Mouse (Mus musculus) kidney, adult 11 months (tissue): ENCODE measurements around the gene Pyroxd2.
"Not testable (repeated sequence)": the region's sequence is repeated elsewhere in the genome, so short reads cannot be mapped to it uniquely, and the experiment has no call there.

ENCODE experiments used
- DNase-seq: peaks from one replicate; pipeline ENCODE4 v3.0.0; 2022

Gene Pyroxd2

GRCm38 (mm10) chr19:42689321-42689720, 63.3 kb downstream of the Pyroxd2 start:
- DNase-seq, result no peak

- not testable (repeated sequence) for DNase-seq
Measured at GRCm38 (mm10) chr19:42682776-42683175, 69.8 kb downstream of the Pyroxd2 start.

GRCm38 (mm10) chr19:42678191-42678590, 74.4 kb downstream of the Pyroxd2 start:
- DNase-seq, result peak; percentile 52

- peak; percentile 43 for DNase-seq
Measured at GRCm38 (mm10) chr19:42677452-42677851, 75.1 kb downstream of the Pyroxd2 start.

GRCm38 (mm10) chr19:42676931-42677330, 75.6 kb downstream of the Pyroxd2 start:
- no peak for DNase-seq
